11 mouse cellular contexts compared by ENCODE assay signal in genomic region chr7:65450158-65450557, GRCm38 (mm10).
A peak's percentile ranks its signal among the peaks of the same experiment; 100 is the strongest.
DNase-seq lines count a peak whose midpoint lies in the region; ATAC-seq lines count a peak whose summit lies in the region.
"Had no signal": no experiment of that assay in that cellular context is flagged by ENCODE, and none has a peak within 500 bp of the region (broad histone marks: within the 10 kb centered on the region; RNA-seq: fewer than 3 reads in every experiment).

No protein-coding gene starts in this region.

- H3K4me3 ChIP-seq in megakaryocyte, embryonic 14.5 days (replicated peaks), result peak overlapping the region; percentile 33
- no peak overlapping the region for H3K4me3 ChIP-seq in hindbrain, embryonic 14.5 days (replicated peaks; ENCODE audit: low read length)
- no peak overlapping the region for H3K4me3 ChIP-seq in neural tube, embryonic 14.5 days (ENCODE audit: low read depth, low read length)
- H3K4me3 ChIP-seq: embryonic facial prominence, embryonic 15.5 days; lung, embryonic 15.5 days had no signal

- H3K27ac ChIP-seq in hindbrain, embryonic 14.5 days, result no peak overlapping the region
- no peak overlapping the region for H3K27ac ChIP-seq in neural tube, embryonic 14.5 days (ENCODE audit: low read depth, low read length)
- H3K27ac ChIP-seq: embryonic facial prominence, embryonic 15.5 days; lung, embryonic 15.5 days had no signal

- WGBS in hindbrain, embryonic 14.5 days, result 8% methylated on average over 5 of the region's 5 CpGs
- WGBS in neural tube, embryonic 14.5 days, result 16% methylated on average over 5 of the region's 5 CpGs

- H3K9me3 ChIP-seq in megakaryocyte, embryonic 14.5 days, result peaks cover 22% of the 10 kb centered on the region
- 0 out of 2 replicates have a peak, but pooled peaks cover 4% of the 10 kb centered on the region for H3K9me3 ChIP-seq in hindbrain, embryonic 14.5 days (ENCODE audit: control insufficient read depth, low read length)
- no peaks in the 10 kb centered on the region for H3K9me3 ChIP-seq in neural tube, embryonic 14.5 days (ENCODE audit: control insufficient read depth, low read length)
- H3K9me3 ChIP-seq: embryonic facial prominence, embryonic 15.5 days; G1E; lung, embryonic 15.5 days had no signal

- H3K27me3 ChIP-seq in megakaryocyte, embryonic 14.5 days (replicated peaks), result peaks cover 20% of the 10 kb centered on the region
- H3K27me3 ChIP-seq in hindbrain, embryonic 14.5 days (ENCODE audit: control insufficient read depth, insufficient read depth, low read length), result no peaks in the 10 kb centered on the region
- no peaks in the 10 kb centered on the region for H3K27me3 ChIP-seq in neural tube, embryonic 14.5 days (ENCODE audit: control insufficient read depth, insufficient read depth, low read length)
- H3K27me3 ChIP-seq: embryonic facial prominence, embryonic 15.5 days; lung, embryonic 15.5 days had no signal

- no peaks in the 10 kb centered on the region for H3K4me1 ChIP-seq in megakaryocyte, embryonic 14.5 days
- H3K4me1 ChIP-seq in hindbrain, embryonic 14.5 days (replicated peaks; ENCODE audit: control insufficient read depth, insufficient read depth, low read length), result 0 out of 2 replicates have a peak, but pooled peaks cover 3% of the 10 kb centered on the region
- H3K4me1 ChIP-seq in neural tube, embryonic 14.5 days (ENCODE audit: control insufficient read depth, insufficient read depth, low read length), result no peaks in the 10 kb centered on the region
- H3K4me1 ChIP-seq: embryonic facial prominence, embryonic 15.5 days had no signal

- ATAC-seq in megakaryocyte, adult 5-6 weeks (ENCODE audit: poor library complexity, severe bottlenecking), result no peak
- ATAC-seq in hindbrain, embryonic 14.5 days (ENCODE audit: low FRiP score), result peak; percentile 71; the same call in 1 of the 2 replicates
- peak; percentile 70; the same call in 1 of the 2 replicates for ATAC-seq in neural tube, embryonic 14.5 days (ENCODE audit: low read depth)

- H3K4me2 ChIP-seq in hindbrain, embryonic 14.5 days (replicated peaks), result no peak overlapping the region
- H3K4me2 ChIP-seq in neural tube, embryonic 14.5 days (ENCODE audit: low read depth, low read length), result no peak overlapping the region
- H3K4me2 ChIP-seq: embryonic facial prominence, embryonic 15.5 days; lung, embryonic 15.5 days had no signal

- DNase-seq in embryo, embryonic 11 days, result peak; percentile 40
- peak; percentile 35 for DNase-seq in hindbrain, embryonic 14.5 days (ENCODE audit: low spot score)
- DNase-seq in urinary bladder, postnatal 10 days (ENCODE audit: low spot score), result no peak
- DNase-seq in heart, adult 11 months, result no peak
- DNase-seq in lung, postnatal 4 days, result no peak

- H3K36me3 ChIP-seq in megakaryocyte, embryonic 14.5 days (replicated peaks; ENCODE audit: low read length), result no peaks in the 10 kb centered on the region
- H3K36me3 ChIP-seq in hindbrain, embryonic 14.5 days (replicated peaks; ENCODE audit: control insufficient read depth, insufficient read depth), result no peaks in the 10 kb centered on the region
- H3K36me3 ChIP-seq in neural tube, embryonic 14.5 days (ENCODE audit: control insufficient read depth, insufficient read depth, low read length), result no peaks in the 10 kb centered on the region
- H3K36me3 ChIP-seq: embryonic facial prominence, embryonic 15.5 days; G1E; lung, embryonic 15.5 days had no signal

- H3K9ac ChIP-seq in hindbrain, embryonic 14.5 days, result no peak overlapping the region
- H3K9ac ChIP-seq in neural tube, embryonic 14.5 days (replicated peaks; ENCODE audit: low read depth, low read length), result no peak overlapping the region
- H3K9ac ChIP-seq: embryonic facial prominence, embryonic 15.5 days; lung, embryonic 15.5 days had no signal

Comparison
In these comparisons a context has a peak if more than half of its experiments do, and no peak if none do; other contexts are left out.
1. DNase-seq: peak in embryo, embryonic 11 days (single experiment) and hindbrain, embryonic 14.5 days (single experiment); none in urinary bladder, postnatal 10 days (single experiment), heart, adult 11 months (single experiment) and lung, postnatal 4 days (0 of 2).